Mouse (Mus musculus) heart, adult 8-10 months (tissue): ENCODE measurements around the gene Tigit. TPM values are rescaled to one million over a fixed set of nuclear protein-coding genes. Genes with fewer than 3 reads are reported as not detected.

Source experiments
- DNase-seq: peaks from one replicate; pipeline ENCODE4 v3.0.0; 2022; ENCODE audit warnings: low spot score
- microRNA-seq: library from miRNA; unstranded; fragments of <30 nt; microRNA quantifications from one replicate; pipeline ENCODE4 v1.2.0, GENCODE M21; 2022
- total RNA-seq, 4 experiments: library from RNA; stranded (reverse); gene quantifications; 2 replicates each; pipeline ENCODE4 v1.2.4; 2022

The Tigit gene
- total RNA-seq, 4 experiments from 2014 or later = not detected

GRCm38 (mm10) chr16:43619277-43619676, 44.7 kb downstream of the Tigit start:
- DNase-seq = no peak

- DNase-seq = no peak
Observed at GRCm38 (mm10) chr16:43618286-43618685, 45.7 kb downstream of the Tigit start.

- no peak for DNase-seq
Observed at GRCm38 (mm10) chr16:43617346-43617745, 46.6 kb downstream of the Tigit start.

- no peak for DNase-seq
Observed at GRCm38 (mm10) chr16:43616348-43616747, 47.6 kb downstream of the Tigit start.

GRCm38 (mm10) chr16:43610375-43610774, 53.6 kb downstream of the Tigit start:
- peak; percentile 61 for DNase-seq

- DNase-seq = no peak
Observed at GRCm38 (mm10) chr16:43608066-43608465, 55.9 kb downstream of the Tigit start.

- DNase-seq = no peak
Observed at GRCm38 (mm10) chr16:43607086-43607485, 56.9 kb downstream of the Tigit start.

GRCm38 (mm10) chr16:43604399-43605013, 59.4 kb downstream of the Tigit start:
- DNase-seq = no peak

GRCm38 (mm10) chr16:43603591-43604141, 60.3 kb downstream of the Tigit start:
- no peak for DNase-seq

GRCm38 (mm10) chr16:43602573-43602972, 61.4 kb downstream of the Tigit start:
- no peak for DNase-seq

- no peak for DNase-seq
Observed at GRCm38 (mm10) chr16:43599707-43600106, 64.2 kb downstream of the Tigit start.

Small RNAs within 50 kb of the gene (microRNA-seq; reads per million reads assigned to microRNA genes)
- gene Mir568 = 0.84 reads per million

Other genes starting within 250 kb of the Tigit start
- not detected for gene Drd3, start 89.9 kb upstream of the Tigit start, total RNA-seq
- 10 to 100 TPM in 1 of 4 experiments, 1 to 10 TPM in 3; 2.3 to 10.1 (median 3.4) TPM for gene Ccdc191, start 225.7 kb upstream of the Tigit start, total RNA-seq